Mouse (Mus musculus) G1E (cell line): Measurements from ENCODE around the gene Tmc6. TPM values are rescaled to one million over a fixed set of nuclear protein-coding genes. Genes with fewer than 3 reads are reported as not detected.

ENCODE experiments used
- ATAC-seq: 2 replicates; pipeline ENCODE4 v1.8.0; 2016; ENCODE audit warnings: mild to moderate bottlenecking; ENCODE audit not compliant: insufficient number of reproducible peaks, poor library complexity, low FRiP score, severe bottlenecking; ENCODE audit errors: extremely low read depth
- DNase-seq: peaks from one replicate; pipeline ENCODE4 v3.0.0; 2012; ENCODE audit warnings: low spot score
- H3K27me3 ChIP-seq: 2 replicates; pipeline ENCODE4 v1.6.1; 2012; ENCODE audit warnings: mild to moderate bottlenecking, low read length, inconsistent platforms; ENCODE audit not compliant: insufficient read depth
- H3K36me3 ChIP-seq: replicated peaks from 2 replicates; pipeline ENCODE3; 2012; ENCODE audit warnings: mild to moderate bottlenecking, inconsistent platforms
- H3K4me1 ChIP-seq: 2 replicates; pipeline ENCODE4 v1.6.1; 2012; ENCODE audit warnings: low read depth, low read length, inconsistent platforms, mixed read lengths; ENCODE audit not compliant: insufficient read depth
- H3K4me3 ChIP-seq: 2 replicates; pipeline ENCODE4 v1.5.1; 2012; ENCODE audit warnings: low read depth, mild to moderate bottlenecking, inconsistent platforms, low read length, moderate library complexity, mixed read lengths
- H3K9me3 ChIP-seq: replicated peaks from 2 replicates; pipeline ENCODE4 v1.6.1; 2012; ENCODE audit warnings: inconsistent platforms
- CTCF ChIP-seq: IDR thresholded peaks from 2 replicates; pipeline ENCODE4 v1.5.1; 2012; ENCODE audit warnings: low read depth, low read length, inconsistent platforms, mixed read lengths
- GATA1 ChIP-seq: IDR thresholded peaks from 2 replicates; pipeline ENCODE4 v1.6.1; 2012; ENCODE audit warnings: borderline replicate concordance, low read length, inconsistent platforms, mixed read lengths
- GATA2 ChIP-seq: IDR thresholded peaks from 2 replicates; pipeline ENCODE4 v1.6.1; 2012; ENCODE audit warnings: low read depth, low read length, inconsistent platforms, borderline replicate concordance
- POLR2AphosphoS5 ChIP-seq: IDR thresholded peaks from 2 replicates; pipeline ENCODE4 v1.6.1; 2012; ENCODE audit warnings: low read depth, low read length, inconsistent platforms; ENCODE audit not compliant: insufficient replicate concordance
- TAL1 ChIP-seq: conservative IDR thresholded peaks from 2 replicates; pipeline ENCODE4 v1.6.1; 2012; ENCODE audit warnings: low read depth, low read length, inconsistent platforms, mixed read lengths
- polyA plus RNA-seq: library from polyadenylated mRNA; stranded (reverse); fragments of >175 nt; gene quantifications from 2 replicates; pipeline ENCODE4 v1.2.3, GENCODE M21; 2012
- total RNA-seq, 2 experiments: library from RNA; stranded (forward) in 1 of 2; stranded (reverse) in 1 of 2; fragments of 200-1000 nt in 1 of 2; fragments of >200 nt in 1 of 2; fragmentation: Nextera tagmentation in 1 of 2; gene quantifications; 2 replicates each; pipeline ENCODE4 v1.2.3; 2014 to 2017

The Tmc6 gene
- total and polyA plus RNA-seq, 3 experiments, result 9.6 to 27.3 (median 25.3) TPM

- TF ChIP-seq GATA1, result no peak
- no peak for TF ChIP-seq POLR2AphosphoS5
- no peak for TF ChIP-seq GATA2
- no peak for TF ChIP-seq TAL1
- peaks cover 88% of the 10 kb centered on the region for H3K4me1 ChIP-seq
- no peaks in the 10 kb centered on the region for H3K27me3 ChIP-seq
- H3K4me3 ChIP-seq, result no peak overlapping the region
- no peak for ATAC-seq
- no peaks in the 10 kb centered on the region for H3K9me3 ChIP-seq
- no peak for DNase-seq
- peaks cover 84% of the 10 kb centered on the region for H3K36me3 ChIP-seq
Measured at GRCm38 (mm10) chr11:117813867-117814266, 31.9 kb upstream of the Tmc6 start.

DNA sequence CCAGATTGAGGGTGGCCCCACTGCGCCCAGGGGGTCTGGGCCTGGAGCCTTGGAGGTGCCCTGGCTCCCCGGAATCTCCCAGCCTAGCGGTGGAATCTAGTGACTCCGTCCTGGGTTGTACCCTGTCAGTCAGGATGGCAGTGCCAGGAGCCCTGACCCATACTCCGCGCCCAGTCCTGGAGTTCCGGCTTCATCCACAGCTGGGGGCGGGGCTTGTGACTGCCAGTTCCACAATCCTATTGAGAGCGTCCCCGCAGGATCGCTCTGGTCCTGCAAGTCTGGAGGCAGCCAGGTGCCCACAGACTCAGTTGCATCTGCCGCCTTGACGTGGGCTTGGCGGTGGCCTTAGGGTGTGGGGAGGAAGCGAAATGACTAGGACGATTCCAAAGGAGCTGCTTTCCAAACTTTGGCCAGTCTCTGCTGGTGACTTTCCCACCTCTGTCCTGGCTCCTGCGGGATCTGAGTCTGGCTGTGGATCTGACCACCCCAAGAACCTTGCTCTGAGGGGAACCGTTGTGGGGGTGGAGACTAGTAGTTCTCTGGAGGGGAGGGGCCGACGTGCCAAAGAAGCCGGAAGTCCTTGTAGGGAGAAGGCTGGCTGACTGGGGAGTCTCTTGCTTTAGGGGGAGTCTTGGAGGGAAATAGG, 28.5 kb upstream of the Tmc6 start:
- no peaks in the 10 kb centered on the region for H3K27me3 ChIP-seq
- TF ChIP-seq GATA2, result no peak
- no peak for TF ChIP-seq GATA1
- TF ChIP-seq POLR2AphosphoS5, result no peak
- 0 out of 2 replicates have a peak, but pooled peaks have one; percentile 31 for TF ChIP-seq CTCF
- no peak for TF ChIP-seq TAL1
- DNase-seq (peak; percentile 81), ATAC-seq (peak; percentile 86)
- no peaks in the 10 kb centered on the region for H3K9me3 ChIP-seq
- peaks cover 78% of the 10 kb centered on the region for H3K36me3 ChIP-seq
- H3K4me1 ChIP-seq, result peaks cover 71% of the 10 kb centered on the region
- peak overlapping the region; percentile 99 for H3K4me3 ChIP-seq

DNA sequence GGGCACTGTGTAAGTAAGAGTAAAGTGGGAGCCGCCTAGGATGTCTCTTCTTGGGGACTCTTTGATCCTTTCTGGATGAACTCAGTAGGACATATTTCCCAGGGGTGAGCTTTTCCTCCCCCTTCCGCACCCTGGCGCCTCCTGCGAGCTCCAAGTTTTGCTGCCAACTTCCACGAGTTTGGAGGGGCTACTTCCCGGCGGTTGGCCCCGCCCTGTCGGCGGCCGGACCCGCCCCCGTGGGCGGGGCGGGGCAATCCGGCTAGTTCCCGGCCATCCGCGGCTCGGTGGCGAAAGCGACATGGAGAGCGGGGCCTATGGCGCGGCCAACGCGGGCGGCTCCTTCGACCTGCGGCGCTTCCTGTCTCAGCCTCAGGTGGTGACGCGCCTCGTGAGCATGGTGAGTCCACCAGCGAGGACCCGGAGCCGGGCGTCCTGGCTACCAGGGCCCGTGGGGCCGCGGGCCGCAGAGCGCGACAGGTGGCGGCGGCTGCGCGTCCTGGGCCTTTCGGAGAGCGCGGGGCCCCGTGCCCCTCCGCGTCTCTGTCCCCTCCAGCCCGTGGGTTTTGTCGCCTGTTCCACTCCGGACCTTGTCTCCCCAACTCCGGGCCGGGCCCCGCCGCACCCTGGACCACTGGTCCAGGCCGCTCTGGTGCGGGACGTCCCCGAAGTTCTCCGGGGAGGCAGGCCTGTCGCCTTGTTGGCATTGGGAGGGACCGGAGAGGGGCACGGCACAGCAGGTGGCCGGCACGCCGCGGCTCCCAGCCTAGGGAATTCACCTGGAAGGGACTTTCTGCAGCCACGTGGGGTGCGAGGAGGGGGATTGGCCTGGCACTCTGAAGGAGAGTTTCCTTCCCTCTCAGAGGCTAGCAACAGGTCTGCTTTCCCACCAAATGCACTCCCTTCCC, 27.7 kb upstream of the Tmc6 start, which contains the start of the genes Gm20708 and Syngr2:
Gene Gm20708 (plus strand): TSS at position 262 of the 905 bp plus-strand sequence.
Gene Syngr2 (plus strand): TSS at position 262 of the 905 bp plus-strand sequence.
- ATAC-seq, result no peak
- TF ChIP-seq GATA1, result no peak
- no peak for TF ChIP-seq POLR2AphosphoS5
- no peak for TF ChIP-seq TAL1
- no peak for TF ChIP-seq CTCF
- DNase-seq, result peak; percentile 84
- H3K9me3 ChIP-seq, result no peaks in the 10 kb centered on the region
- peaks cover 77% of the 10 kb centered on the region for H3K36me3 ChIP-seq
- no peaks in the 10 kb centered on the region for H3K27me3 ChIP-seq
- H3K4me3 ChIP-seq, result peak within 1 kb of the TSS; percentile 99
- peaks cover 62% of the 10 kb centered on the region for H3K4me1 ChIP-seq

- Histone ChIP-seq H3K4me1 (peaks cover 46% of the 10 kb centered on the region), H3K4me3 (no peak overlapping the region), H3K36me3 (peaks cover 71% of the 10 kb centered on the region), H3K27me3 (no peaks in the 10 kb centered on the region), H3K9me3 (no peaks in the 10 kb centered on the region)
- no peak for TF ChIP-seq GATA1
- TF ChIP-seq GATA2, result no peak
- no peak for TF ChIP-seq CTCF
- no peak for TF ChIP-seq TAL1
- no peak for TF ChIP-seq POLR2AphosphoS5
- DNase-seq (no peak), ATAC-seq (no peak)
Measured at GRCm38 (mm10) chr11:117806781-117807180, 24.8 kb upstream of the Tmc6 start.

- Histone ChIP-seq H3K9me3 (no peaks in the 10 kb centered on the region), H3K36me3 (peaks cover 64% of the 10 kb centered on the region), H3K4me3 (no peak overlapping the region), H3K27me3 (no peaks in the 10 kb centered on the region), H3K4me1 (peaks cover 47% of the 10 kb centered on the region)
- no peak for ATAC-seq
- TF ChIP-seq POLR2AphosphoS5 (no peak), TAL1 (no peak), GATA1 (no peak), CTCF (no peak), GATA2 (no peak)
- no peak for DNase-seq
Measured at GRCm38 (mm10) chr11:117803166-117803688, 21.2 kb upstream of the Tmc6 start.

- Histone ChIP-seq H3K4me3 (no peak overlapping the region), H3K9me3 (no peaks in the 10 kb centered on the region), H3K36me3 (peaks cover 53% of the 10 kb centered on the region), H3K4me1 (peaks cover 59% of the 10 kb centered on the region), H3K27me3 (no peaks in the 10 kb centered on the region)
- ATAC-seq (no peak), DNase-seq (no peak)
- TF ChIP-seq CTCF (no peak), POLR2AphosphoS5 (no peak), TAL1 (no peak), GATA1 (no peak), GATA2 (no peak)
Measured at GRCm38 (mm10) chr11:117801650-117802049, 19.7 kb upstream of the Tmc6 start.
